Mouse (Mus musculus) MEL (cell line): Measurements from ENCODE around the gene Pak2. TPM values are rescaled to one million over a fixed set of nuclear protein-coding genes. Genes with fewer than 3 reads are reported as not detected.

Source experiments
- DNase-seq: peaks from one replicate; pipeline ENCODE4 v3.0.0; 2011; ENCODE audit warnings: low read depth, low spot score
- H3K27ac ChIP-seq: 2 replicates; pipeline ENCODE4 v1.5.1; 2012; ENCODE audit warnings: low read depth, mild to moderate bottlenecking, control low read depth, low read length, moderate library complexity; ENCODE audit not compliant: control insufficient read depth
- H3K27me3 ChIP-seq, 2 experiments: fragments of 150-350 bp in 1 of 2; sonication (generic) in 1 of 2; 2 replicates each; pipeline ENCODE4 v1.6.1; 2012; ENCODE audit warnings: low read length in 2 of 2, mild to moderate bottlenecking in 2 of 2, improper control_type of control experiment in 1 of 2, moderate library complexity in 1 of 2; ENCODE audit not compliant: insufficient read depth in 2 of 2, control insufficient read depth in 1 of 2
- H3K36me3 ChIP-seq, 2 experiments: 2 replicates each; pipeline ENCODE4 v1.6.1; 2012 to 2014; ENCODE audit warnings: low read length in 2 of 2, improper control_type of control experiment in 1 of 2, inconsistent platforms in 1 of 2, mild to moderate bottlenecking in 1 of 2; ENCODE audit not compliant: insufficient read depth in 2 of 2, control insufficient read depth in 1 of 2
- H3K4me1 ChIP-seq, 2 experiments: fragments of 150-350 bp in 1 of 2; sonication (generic) in 1 of 2; 2 replicates each; pipeline ENCODE4 v1.6.1; 2012; ENCODE audit warnings: low read length in 2 of 2, improper control_type of control experiment in 1 of 2, mild to moderate bottlenecking in 1 of 2; ENCODE audit not compliant: insufficient read depth in 2 of 2, control insufficient read depth in 1 of 2
- H3K4me3 ChIP-seq, 2 experiments: fragments of 150-350 bp in 1 of 2; sonication (generic) in 1 of 2; 2 replicates each; pipeline ENCODE4 v1.5.1; 2012; ENCODE audit warnings: low read depth in 2 of 2, low read length in 2 of 2, mild to moderate bottlenecking in 2 of 2, moderate library complexity in 2 of 2, control low read depth in 1 of 2, improper control_type of control experiment in 1 of 2; ENCODE audit not compliant: control insufficient read depth in 1 of 2, insufficient read depth in 1 of 2
- H3K79me2 ChIP-seq: 2 replicates; pipeline ENCODE4 v1.6.1; 2012; ENCODE audit warnings: mild to moderate bottlenecking, low read length, moderate library complexity; ENCODE audit not compliant: control insufficient read depth, poor library complexity, insufficient read depth
- H3K9ac ChIP-seq: 2 replicates; pipeline ENCODE4 v1.6.1; 2012; ENCODE audit warnings: low read depth, mild to moderate bottlenecking, control low read depth, low read length, moderate library complexity; ENCODE audit not compliant: control insufficient read depth, poor library complexity, severe bottlenecking
- H3K9me3 ChIP-seq: fragments of 150-350 bp; sonication (generic); replicated peaks from 2 replicates; pipeline ENCODE4 v1.6.1; 2012; ENCODE audit warnings: mild to moderate bottlenecking, low read length, improper control_type of control experiment, moderate library complexity; ENCODE audit not compliant: insufficient read depth
- CHD1 ChIP-seq: IDR thresholded peaks from 2 replicates; pipeline ENCODE4 v1.6.1; 2012; ENCODE audit warnings: low read depth, mild to moderate bottlenecking, inconsistent platforms, low read length, improper control_type of control experiment
- CHD2 ChIP-seq: IDR thresholded peaks from 2 replicates; pipeline ENCODE4 v1.6.1; 2011; ENCODE audit warnings: low read length, improper control_type of control experiment
- E2F4 ChIP-seq: IDR thresholded peaks from 2 replicates; pipeline ENCODE4 v1.6.1; 2011; ENCODE audit warnings: low read depth, low read length, improper control_type of control experiment, borderline replicate concordance
- GABPA ChIP-seq: IDR thresholded peaks from 2 replicates; pipeline ENCODE4 v1.6.1; 2012; ENCODE audit warnings: low read depth, mild to moderate bottlenecking, inconsistent platforms, low read length, improper control_type of control experiment, moderate library complexity
- GATA1 ChIP-seq: IDR thresholded peaks from 2 replicates; pipeline ENCODE4 v1.6.1; 2011; ENCODE audit warnings: low read depth, low read length, improper control_type of control experiment
- HCFC1 ChIP-seq: IDR thresholded peaks from 2 replicates; pipeline ENCODE4 v1.6.1; 2012; ENCODE audit warnings: low read depth, mild to moderate bottlenecking, inconsistent platforms, low read length, improper control_type of control experiment, moderate library complexity
- KAT2A ChIP-seq: conservative IDR thresholded peaks from 2 replicates; pipeline ENCODE4 v1.6.1; 2012; ENCODE audit warnings: low read depth, low read length, improper control_type of control experiment, inconsistent platforms
- MAFK ChIP-seq: IDR thresholded peaks from 2 replicates; pipeline ENCODE4 v1.6.1; 2011; ENCODE audit warnings: low read depth, mild to moderate bottlenecking, low read length, improper control_type of control experiment, borderline replicate concordance
- MAX ChIP-seq: IDR thresholded peaks from 2 replicates; pipeline ENCODE4 v1.6.1; 2011; ENCODE audit warnings: low read length, improper control_type of control experiment
- MAZ ChIP-seq: IDR thresholded peaks from 2 replicates; pipeline ENCODE4 v1.6.1; 2012; ENCODE audit warnings: low read depth, mild to moderate bottlenecking, inconsistent platforms, low read length, improper control_type of control experiment
- MEF2A ChIP-seq: IDR thresholded peaks from 2 replicates; pipeline ENCODE4 v1.6.1; 2014; ENCODE audit warnings: low read depth, mild to moderate bottlenecking, inconsistent platforms, low read length, improper control_type of control experiment; ENCODE audit not compliant: poor library complexity, insufficient replicate concordance, severe bottlenecking; ENCODE audit errors: extremely low read depth
- MXI1 ChIP-seq: IDR thresholded peaks from 2 replicates; pipeline ENCODE4 v1.6.1; 2011; ENCODE audit warnings: mild to moderate bottlenecking, low read depth, low read length, improper control_type of control experiment
- NELFE ChIP-seq: IDR thresholded peaks from 2 replicates; pipeline ENCODE4 v1.6.1; 2011; ENCODE audit warnings: low read depth, low read length, improper control_type of control experiment
- POLR2A ChIP-seq, 2 experiments: IDR thresholded peaks; 2 replicates each; pipeline ENCODE4 v1.6.1; 2011 to 2012; ENCODE audit warnings: low read length in 2 of 2, mild to moderate bottlenecking in 2 of 2, control low read depth in 1 of 2, improper control_type of control experiment in 1 of 2, low read depth in 1 of 2, moderate library complexity in 1 of 2; ENCODE audit not compliant: control insufficient read depth in 1 of 2, insufficient read depth in 1 of 2, poor library complexity in 1 of 2
- POLR2AphosphoS2 ChIP-seq: IDR thresholded peaks from 2 replicates; pipeline ENCODE4 v1.6.1; 2011; ENCODE audit warnings: low read length, improper control_type of control experiment
- POLR2AphosphoS5 ChIP-seq: IDR thresholded peaks from 2 replicates; pipeline ENCODE4 v1.6.1; 2012; ENCODE audit warnings: low read depth, borderline replicate concordance, mild to moderate bottlenecking, inconsistent platforms, low read length, moderate library complexity, mixed read lengths
- RAD21 ChIP-seq: IDR thresholded peaks from 2 replicates; pipeline ENCODE4 v1.6.1; 2011; ENCODE audit warnings: mild to moderate bottlenecking, low read depth, low read length, improper control_type of control experiment
- RCOR1 ChIP-seq: IDR thresholded peaks from 2 replicates; pipeline ENCODE4 v1.6.1; 2012; ENCODE audit warnings: low read depth, mild to moderate bottlenecking, inconsistent platforms, low read length, improper control_type of control experiment
- SIN3A ChIP-seq: IDR thresholded peaks from 2 replicates; pipeline ENCODE4 v1.6.1; 2012; ENCODE audit warnings: low read length, improper control_type of control experiment, inconsistent platforms
- SMC3 ChIP-seq: IDR thresholded peaks from 2 replicates; pipeline ENCODE4 v1.6.1; 2011; ENCODE audit warnings: low read depth, low read length, improper control_type of control experiment
- TCF12 ChIP-seq: IDR thresholded peaks from 2 replicates; pipeline ENCODE4 v1.6.1; 2014; ENCODE audit warnings: low read depth, mild to moderate bottlenecking, inconsistent platforms, low read length, improper control_type of control experiment, moderate library complexity
- USF1 ChIP-seq: IDR thresholded peaks from 2 replicates; pipeline ENCODE4 v1.6.1; 2014; ENCODE audit warnings: low read depth, mild to moderate bottlenecking, inconsistent platforms, low read length, improper control_type of control experiment, moderate library complexity
- USF2 ChIP-seq, 2 experiments: IDR thresholded peaks; 2 replicates each; pipeline ENCODE4 v1.6.1; 2011 to 2012; ENCODE audit warnings: improper control_type of control experiment in 2 of 2, low read length in 2 of 2, borderline replicate concordance in 1 of 2, inconsistent platforms in 1 of 2, low read depth in 1 of 2, mild to moderate bottlenecking in 1 of 2; ENCODE audit not compliant: insufficient read depth in 1 of 2
- ZC3H11A ChIP-seq: IDR thresholded peaks from 2 replicates; pipeline ENCODE4 v1.6.1; 2012; ENCODE audit warnings: low read depth, mild to moderate bottlenecking, inconsistent platforms, low read length, improper control_type of control experiment
- ZMIZ1 ChIP-seq: IDR thresholded peaks from 2 replicates; pipeline ENCODE4 v1.6.1; 2012; ENCODE audit warnings: low read depth, mild to moderate bottlenecking, inconsistent platforms, low read length, improper control_type of control experiment, moderate library complexity
- ZNF384 ChIP-seq: IDR thresholded peaks from 2 replicates; pipeline ENCODE4 v1.6.1; 2012; ENCODE audit warnings: low read depth, mild to moderate bottlenecking, inconsistent platforms, low read length, improper control_type of control experiment
- polyA plus RNA-seq, 2 experiments: library from polyadenylated mRNA; stranded (reverse) in 1 of 2; unstranded in 1 of 2; fragments of >175 nt in 1 of 2; fragments of >200 nt in 1 of 2; gene quantifications; 2 replicates each; pipeline versions ENCODE4 v1.2.1 to v1.2.4; 2012; ENCODE audit warnings: low replicate concordance in 2 of 2, low read depth in 1 of 2; ENCODE audit not compliant: insufficient read length in 2 of 2, insufficient read depth in 1 of 2, missing spikeins in 1 of 2
- total RNA-seq: library from RNA; depleted of rRNA; stranded (reverse); fragments of 300-350 nt; gene quantifications from 2 replicates; pipeline ENCODE4 v1.2.3, GENCODE M21; 2012

The Pak2 gene
- total and polyA plus RNA-seq, 3 experiments, result 23.0 to 67.2 (median 34.1) TPM

DNA sequence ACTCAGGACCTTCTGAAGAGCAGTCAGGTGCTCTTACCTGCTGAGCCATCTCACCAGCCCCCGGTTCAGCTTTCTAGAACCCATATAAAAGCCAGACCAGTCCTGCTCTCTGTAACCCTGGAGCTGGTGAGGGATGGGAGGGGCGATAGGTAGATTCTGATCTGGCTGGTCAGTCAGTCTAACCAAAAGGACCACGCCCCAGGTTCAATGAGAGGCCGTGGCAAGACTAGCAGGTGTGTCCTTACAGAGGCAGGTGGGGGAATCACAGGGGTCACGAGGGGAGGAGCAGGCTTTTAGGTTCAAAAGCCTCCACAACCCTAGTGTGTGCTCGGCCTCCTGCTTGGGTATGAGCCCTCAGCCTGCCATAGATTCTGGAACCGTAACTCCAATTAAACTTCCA is 12.3 kb upstream of the Pak2 start:
- no peaks in the 10 kb centered on the region for H3K4me1 ChIP-seq
- H3K9me3 ChIP-seq, result no peaks in the 10 kb centered on the region
- no peak for DNase-seq
- H3K9ac ChIP-seq, result no peak overlapping the region
- no peaks in the 10 kb centered on the region for H3K27me3 ChIP-seq
- no peak overlapping the region for H3K27ac ChIP-seq
- no peaks in the 10 kb centered on the region; a peak in 1 of 4 replicates for H3K36me3 ChIP-seq
- no peak overlapping the region for H3K4me3 ChIP-seq
- TF ChIP-seq GABPA, result no peak
- TF ChIP-seq USF2 (IDR thresholded peaks at IDR 0.05; ENCODE audit: borderline replicate concordance in 1 of 2, insufficient read depth in 1 of 2, low read depth in 1 of 2, low read length in 2 of 2), result no peak
- no peak for TF ChIP-seq ZC3H11A
- no peak for TF ChIP-seq NELFE
- no peak for TF ChIP-seq CHD2
- no peak for TF ChIP-seq USF1
- no peak for TF ChIP-seq E2F4
- no peak for TF ChIP-seq POLR2AphosphoS5
- TF ChIP-seq MAX, result no peak
- no peak for TF ChIP-seq ZMIZ1
- TF ChIP-seq MAZ, result no peak
- no peak for TF ChIP-seq ZNF384
- TF ChIP-seq HCFC1, result no peak
- TF ChIP-seq KAT2A, result no peak
- TF ChIP-seq SIN3A, result no peak
- no peak for TF ChIP-seq POLR2AphosphoS2
- TF ChIP-seq RCOR1, result no peak
- no peak for TF ChIP-seq SMC3
- TF ChIP-seq MXI1, result no peak
- TF ChIP-seq CHD1, result no peak
- H3K79me2 ChIP-seq, result no peaks in the 10 kb centered on the region

DNA sequence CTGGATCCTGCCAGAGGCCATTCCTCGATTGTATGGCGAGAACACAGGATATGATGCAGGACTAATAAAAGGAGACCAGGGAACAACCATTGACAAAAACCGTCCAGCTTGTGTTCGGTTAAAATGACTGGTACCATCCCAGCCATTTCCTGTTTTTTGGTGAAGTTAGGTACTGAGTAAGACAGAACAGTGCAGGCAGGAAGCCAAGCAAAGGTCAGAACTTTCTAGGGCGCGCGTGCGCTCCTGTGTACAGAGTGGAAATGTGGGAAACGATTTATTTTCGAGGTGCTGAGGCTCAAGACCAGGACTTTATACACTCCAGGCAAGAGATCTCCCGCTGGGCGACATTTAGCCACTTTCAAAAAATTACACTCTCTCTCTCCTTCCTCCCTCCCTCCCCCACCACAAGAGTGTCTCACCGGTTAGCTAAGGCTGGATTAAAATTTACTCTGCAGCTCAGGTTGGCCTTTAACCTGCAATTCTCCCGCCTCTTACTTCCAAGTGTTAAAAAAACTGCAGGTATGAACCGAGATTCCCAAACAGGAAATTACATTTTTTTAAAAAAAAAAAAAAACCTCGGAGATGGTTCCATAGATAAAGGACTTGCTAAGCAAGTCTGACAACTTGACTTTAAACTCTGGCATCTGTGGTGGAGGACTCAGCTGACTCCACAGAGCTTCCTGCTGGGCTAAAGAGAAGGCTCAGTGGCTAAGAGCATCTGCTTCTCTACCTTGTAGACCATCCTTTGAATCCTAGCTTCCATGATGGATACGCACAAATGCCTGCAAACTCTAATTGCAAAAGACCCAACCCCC is 8.7 kb upstream of the Pak2 start:
- Histone ChIP-seq H3K4me3 (no peak overlapping the region), H3K9me3 (no peaks in the 10 kb centered on the region), H3K27me3 (no peaks in the 10 kb centered on the region), H3K27ac (no peak overlapping the region), H3K9ac (no peak overlapping the region), H3K4me1 (no peaks in the 10 kb centered on the region), H3K36me3 (no peaks in the 10 kb centered on the region; a peak in 1 of 4 replicates), H3K79me2 (no peaks in the 10 kb centered on the region)
- DNase-seq, result no peak
- TF ChIP-seq GATA1 (no peak), MAFK (no peak), POLR2A (IDR thresholded peaks at IDR 0.05; ENCODE audit: control insufficient read depth in 1 of 2, insufficient read depth in 1 of 2, low read depth in 1 of 2, low read length in 2 of 2, poor library complexity in 1 of 2) (no peak), TCF12 (no peak), MXI1 (no peak), MEF2A (no peak), CHD2 (no peak), USF1 (no peak), RAD21 (no peak), E2F4 (no peak), POLR2AphosphoS2 (no peak)
